Mouse (Mus musculus): ENCODE data around the gene Hoxc8. TPM values are rescaled to one million over a fixed set of nuclear protein-coding genes. Genes with fewer than 3 reads are reported as not detected.

The Hoxc8 gene
- total RNA-seq, 4 experiments from 2014 or later, result 1.3 to 1.5 (median 1.4) TPM

DNA sequence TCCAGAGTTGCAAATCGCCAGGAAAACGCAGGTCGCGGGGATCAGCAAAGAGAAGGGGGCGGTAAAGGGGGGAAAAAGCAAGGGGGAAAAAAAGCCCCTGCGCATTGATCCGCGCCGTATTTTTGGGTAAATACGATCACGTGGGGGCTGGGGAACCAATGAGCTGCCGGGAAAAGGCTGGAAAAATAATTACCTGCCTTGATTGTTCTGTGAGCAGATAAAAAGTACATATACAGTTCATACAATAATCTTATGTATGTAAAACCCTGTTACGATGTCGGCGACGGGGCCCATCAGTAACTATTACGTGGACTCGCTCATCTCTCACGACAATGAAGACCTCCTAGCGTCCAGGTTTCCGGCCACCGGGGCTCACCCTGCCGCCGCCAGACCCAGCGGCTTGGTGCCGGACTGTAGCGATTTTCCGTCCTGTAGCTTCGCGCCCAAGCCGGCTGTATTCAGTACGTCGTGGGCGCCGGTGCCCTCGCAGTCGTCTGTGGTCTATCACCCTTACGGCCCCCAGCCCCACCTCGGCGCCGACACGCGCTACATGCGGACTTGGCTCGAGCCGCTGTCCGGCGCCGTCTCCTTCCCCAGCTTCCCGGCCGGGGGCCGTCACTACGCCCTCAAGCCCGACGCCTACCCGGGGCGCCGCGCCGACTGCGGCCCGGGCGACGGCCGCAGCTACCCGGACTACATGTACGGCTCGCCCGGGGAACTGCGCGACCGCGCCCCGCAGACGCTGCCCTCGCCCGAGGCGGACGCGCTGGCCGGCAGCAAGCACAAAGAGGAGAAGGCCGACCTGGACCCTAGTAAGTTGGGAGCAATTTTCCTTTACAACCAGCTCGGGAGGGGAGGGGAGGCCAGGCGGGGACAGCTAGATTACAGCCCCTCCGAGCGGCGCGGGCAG is 8.8 kb upstream of the Hoxc8 start:
- no peak for DNase-seq (ENCODE audit: low spot score in 2 of 2)

DNA sequence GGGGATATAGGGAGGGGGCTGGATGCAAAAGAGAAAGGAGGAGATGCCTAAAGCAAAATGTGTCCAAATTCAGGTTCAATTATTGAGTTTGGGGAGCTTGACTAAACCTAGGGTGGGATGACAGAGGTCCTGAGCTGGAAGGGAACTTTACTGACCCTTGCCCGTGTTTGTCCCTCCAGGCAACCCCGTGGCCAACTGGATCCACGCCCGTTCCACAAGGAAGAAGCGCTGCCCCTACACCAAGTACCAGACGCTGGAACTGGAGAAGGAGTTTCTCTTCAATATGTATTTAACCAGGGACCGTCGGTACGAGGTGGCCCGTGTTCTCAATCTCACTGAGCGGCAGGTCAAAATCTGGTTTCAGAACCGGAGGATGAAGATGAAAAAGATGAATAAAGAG is 6.7 kb upstream of the Hoxc8 start:
- DNase-seq (ENCODE audit: low spot score in 2 of 2), result no peak

DNA sequence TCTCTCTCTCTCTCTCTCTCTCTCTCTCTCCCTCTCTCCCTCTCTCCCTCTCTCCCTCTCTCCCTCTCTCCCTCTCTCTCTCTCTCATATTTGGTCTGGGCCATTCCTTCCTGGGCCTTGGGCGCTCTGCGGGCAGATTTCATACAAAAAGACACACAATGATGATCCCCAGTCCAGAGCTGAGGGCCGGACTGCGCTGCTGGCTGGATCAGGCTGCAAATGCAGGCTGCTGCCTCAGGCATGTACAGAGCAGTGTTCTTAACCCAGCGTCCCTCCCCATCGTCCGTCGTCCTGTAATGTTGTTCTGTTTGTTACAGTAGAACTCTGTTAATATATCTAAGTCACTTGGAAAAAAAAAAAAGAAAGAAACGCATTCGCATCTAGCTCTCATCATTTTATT is 5.9 kb upstream of the Hoxc8 start:
- DNase-seq (ENCODE audit: low spot score in 2 of 2), result no peak

DNA sequence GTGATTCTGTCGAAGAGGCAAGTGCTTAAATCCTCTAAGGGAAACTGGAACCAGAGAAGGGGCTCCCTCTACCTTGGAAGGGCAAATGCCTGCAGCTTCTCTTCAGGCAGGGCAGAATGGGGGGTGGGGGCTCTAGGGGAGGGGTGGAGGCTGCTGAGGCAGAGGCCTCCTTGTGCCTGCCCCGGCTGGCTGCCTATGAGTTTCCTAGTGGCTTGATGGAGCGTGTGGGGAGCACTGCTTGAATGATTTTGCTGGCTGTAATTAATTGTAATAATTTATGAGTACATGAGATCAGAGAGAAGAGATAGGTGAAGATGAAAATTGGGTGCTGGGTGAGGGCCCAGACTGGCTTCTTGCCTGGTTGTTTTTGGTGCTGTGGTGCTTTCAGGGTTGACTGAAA is 5.5 kb upstream of the Hoxc8 start:
- DNase-seq (ENCODE audit: low spot score in 2 of 2), result no peak

DNA sequence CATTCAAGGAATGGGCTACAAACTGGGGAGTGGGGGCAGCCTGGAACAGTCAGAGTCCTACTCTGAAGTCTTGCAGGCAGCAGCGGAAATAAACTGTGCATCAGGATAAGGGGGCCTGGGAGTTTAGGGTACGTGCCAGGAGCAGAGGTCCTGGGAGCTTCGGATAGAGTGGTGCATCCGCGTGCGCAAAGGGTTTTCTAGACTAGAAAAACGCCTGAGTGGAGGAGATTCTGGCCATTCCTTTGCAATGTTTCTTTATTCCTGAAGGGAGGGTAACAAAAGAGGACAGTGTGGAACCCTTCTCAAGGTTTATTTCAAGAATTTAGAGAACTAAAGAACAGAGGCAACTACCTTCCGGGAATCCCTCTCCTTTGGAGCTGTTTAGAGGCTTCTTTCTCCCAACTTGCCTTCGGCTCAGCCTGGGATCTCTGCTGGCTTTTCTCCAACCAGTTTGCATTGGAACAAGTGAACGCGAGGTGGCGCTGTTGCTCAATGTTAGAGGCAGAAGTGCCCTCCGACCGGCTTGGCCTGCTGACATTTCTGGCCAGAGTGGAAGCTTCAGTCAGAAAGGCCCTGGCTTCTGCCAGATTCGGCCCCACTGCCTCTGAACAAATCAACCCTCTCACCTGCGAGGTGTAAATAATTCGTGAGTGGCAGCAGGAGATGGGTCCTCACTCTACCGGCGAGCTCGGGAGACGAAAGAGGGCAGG is 3.1 kb upstream of the Hoxc8 start:
- peak; percentile 90 to 93 for DNase-seq (ENCODE audit: low spot score in 2 of 2)

DNA sequence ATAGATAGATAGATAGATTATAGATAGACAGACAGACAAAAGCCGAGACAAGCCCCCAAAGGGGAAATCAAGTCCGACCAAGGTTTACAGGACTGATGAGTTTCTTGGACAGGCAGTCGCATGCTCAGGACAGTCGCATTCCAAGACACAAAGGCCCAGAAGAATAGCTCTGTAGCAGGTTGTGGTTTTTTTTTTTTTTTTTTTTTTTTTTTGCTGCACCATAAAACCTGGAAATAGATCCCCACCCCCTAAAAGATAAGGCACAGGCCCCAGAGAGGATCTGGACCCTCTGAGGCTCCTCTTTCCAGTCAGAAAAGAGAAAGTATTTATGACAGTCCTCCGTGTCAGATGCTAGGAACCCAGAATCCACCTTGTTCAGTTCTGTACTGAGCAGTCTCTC is 2.3 kb upstream of the Hoxc8 start:
- no peak for DNase-seq (ENCODE audit: low spot score in 2 of 2)

DNA sequence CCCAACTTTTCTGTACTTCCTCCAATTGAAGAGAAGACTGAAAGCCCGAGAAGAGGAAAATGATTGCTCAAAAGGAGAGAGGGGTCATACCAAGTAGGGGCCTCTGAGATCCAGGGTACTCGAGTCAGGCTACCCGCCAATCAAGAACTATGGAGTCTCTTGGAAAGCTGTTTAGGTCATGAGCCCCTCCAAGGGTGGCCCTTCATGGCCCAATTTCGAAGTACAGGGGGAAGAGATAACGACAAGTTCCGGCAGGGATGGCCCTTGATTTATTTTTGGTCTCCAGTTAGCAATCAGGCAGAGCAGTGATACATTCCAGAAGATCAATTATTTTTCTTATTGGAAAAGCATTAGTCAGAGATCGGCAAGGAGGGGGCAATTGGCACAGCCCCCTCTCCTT is 1.4 kb downstream of the Hoxc8 start:
- no peak for DNase-seq (ENCODE audit: low spot score in 2 of 2)

DNA sequence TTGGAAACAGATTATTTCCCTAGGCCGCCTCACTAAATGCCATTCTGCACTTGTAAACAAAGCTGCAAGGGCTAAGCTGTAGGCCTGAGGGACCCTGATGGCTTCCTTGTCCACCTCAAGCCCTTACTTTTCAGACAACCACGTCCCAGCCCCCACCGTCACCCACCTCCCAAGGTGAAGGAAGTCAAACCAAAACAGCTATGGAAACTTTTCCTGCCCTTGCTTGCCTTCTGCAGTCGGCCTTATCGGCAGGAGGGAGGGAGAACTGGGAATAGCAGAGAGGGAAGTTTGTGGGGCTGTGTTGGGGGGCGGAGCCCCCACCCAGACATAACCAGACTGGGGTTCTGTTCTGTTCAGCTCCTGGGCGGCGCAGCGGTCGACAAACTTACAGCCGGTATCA is 1.8 kb downstream of the Hoxc8 start:
- no peak for DNase-seq (ENCODE audit: low spot score in 2 of 2)

DNA sequence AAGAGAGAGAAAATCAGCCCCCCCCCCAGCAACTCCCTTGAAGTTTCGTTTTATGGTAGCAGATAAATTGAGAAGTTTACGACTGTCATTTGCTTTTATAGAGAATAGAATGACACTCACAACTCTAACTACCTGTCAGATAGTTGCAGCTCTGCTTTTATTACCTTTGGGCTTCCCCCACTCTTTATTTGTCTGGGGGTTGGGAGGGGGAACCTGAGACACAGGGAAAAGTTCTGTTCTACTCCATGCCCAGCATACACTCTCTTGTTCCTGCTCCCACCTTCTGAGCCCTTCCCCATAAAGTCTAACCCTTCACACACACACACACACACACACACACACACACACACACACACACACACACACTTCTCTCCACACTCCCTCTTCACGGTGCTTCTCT is 2.5 kb downstream of the Hoxc8 start:
- DNase-seq (ENCODE audit: low spot score in 2 of 2), result no peak

DNA sequence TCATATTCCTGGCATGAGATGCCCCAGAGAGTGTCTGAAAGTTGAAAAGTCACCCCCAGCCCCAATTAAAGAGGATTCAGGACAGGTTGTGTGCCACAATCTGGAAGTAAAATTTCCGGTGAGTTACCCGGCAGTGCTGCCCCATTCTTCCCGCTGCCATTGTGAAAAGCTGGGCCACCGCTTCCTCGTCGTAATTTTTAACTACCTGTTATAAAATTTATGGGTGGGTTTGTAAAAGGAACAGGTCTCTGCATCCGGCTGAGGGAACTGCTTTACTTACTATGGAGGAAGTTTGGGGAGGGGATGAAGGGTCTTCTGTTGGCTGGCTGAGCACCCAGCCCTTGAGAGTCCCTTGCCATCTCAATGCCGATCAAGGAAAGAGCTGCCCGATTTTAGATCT is 6.1 kb downstream of the Hoxc8 start:
- no peak for DNase-seq (ENCODE audit: low spot score in 2 of 2)

DNA sequence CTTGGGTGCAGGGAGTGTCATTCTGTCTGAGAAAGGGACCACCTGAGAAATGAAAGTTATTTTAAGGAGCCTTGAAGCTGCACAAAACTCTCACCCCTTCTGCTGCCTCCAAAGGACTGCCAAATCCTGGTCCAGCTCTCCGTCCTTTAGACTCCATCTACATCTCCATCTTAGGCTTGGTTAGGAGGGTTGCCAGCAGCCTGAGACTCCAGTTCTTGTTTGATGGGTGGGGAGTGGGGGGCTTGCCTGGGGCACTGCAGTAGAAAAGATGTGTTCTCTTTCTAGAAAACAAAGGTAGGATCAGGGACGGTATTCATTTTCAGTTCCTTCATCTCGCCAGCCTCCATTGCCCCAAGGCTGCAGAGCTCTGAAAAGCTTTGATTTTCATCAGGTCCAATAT is 7.0 kb downstream of the Hoxc8 start:
- DNase-seq (ENCODE audit: low spot score in 2 of 2), result no peak

DNA sequence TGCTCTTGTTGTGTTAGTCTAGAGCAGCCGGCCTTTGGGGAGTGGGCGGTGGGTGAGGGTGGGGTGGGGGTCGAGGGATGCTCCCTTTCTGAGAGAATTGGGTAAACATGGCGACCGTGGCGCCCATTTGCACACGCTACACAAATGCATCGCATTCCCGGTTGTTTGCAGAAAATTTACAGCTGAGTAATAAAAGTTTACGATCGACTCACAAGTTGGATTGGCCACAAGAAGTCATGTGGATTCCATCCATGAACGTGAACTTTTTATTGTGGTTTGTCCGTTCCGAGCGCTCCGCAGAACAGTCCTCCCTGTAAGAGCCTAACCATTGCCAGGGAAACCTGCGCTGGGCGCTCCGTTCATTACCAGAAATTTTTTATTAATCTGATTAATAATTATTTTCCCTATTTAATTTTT is 7.5 kb downstream of the Hoxc8 start, which contains the start of gene Hoxc6:
Hoxc6 (plus strand) TSS at position 319 of the 417 bp plus-strand sequence.
- DNase-seq (ENCODE audit: low spot score in 2 of 2), result no peak

DNA sequence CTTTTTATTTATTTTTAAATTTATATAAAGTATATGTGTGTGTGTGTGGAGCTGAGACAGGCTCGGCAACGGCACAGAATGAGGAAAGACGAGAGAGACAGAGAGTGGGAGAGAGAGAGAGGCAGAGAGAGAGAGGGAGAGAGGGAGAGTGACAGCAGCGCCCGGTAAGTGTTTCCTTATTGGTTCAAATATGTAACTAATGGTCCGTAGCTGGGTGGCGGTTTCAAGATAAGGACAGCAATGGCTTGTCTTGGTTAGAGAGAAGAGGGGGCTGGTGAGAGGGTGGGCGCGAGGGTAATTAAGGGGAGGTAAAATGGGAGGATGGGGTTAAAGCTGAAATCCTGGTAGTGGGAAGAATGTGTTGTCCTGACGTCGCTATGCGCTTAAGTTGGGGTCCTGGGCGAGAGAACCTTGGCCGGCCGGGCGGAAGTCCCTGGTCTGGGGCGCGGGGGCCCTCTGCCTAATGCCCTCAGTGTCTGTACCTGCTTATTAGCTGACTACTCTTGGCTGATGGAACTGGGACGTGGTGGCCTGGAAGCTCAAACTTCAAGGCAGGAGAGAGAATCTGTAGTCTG is 8.3 kb downstream of the Hoxc8 start:
- no peak for DNase-seq (ENCODE audit: low spot score in 2 of 2)

DNA sequence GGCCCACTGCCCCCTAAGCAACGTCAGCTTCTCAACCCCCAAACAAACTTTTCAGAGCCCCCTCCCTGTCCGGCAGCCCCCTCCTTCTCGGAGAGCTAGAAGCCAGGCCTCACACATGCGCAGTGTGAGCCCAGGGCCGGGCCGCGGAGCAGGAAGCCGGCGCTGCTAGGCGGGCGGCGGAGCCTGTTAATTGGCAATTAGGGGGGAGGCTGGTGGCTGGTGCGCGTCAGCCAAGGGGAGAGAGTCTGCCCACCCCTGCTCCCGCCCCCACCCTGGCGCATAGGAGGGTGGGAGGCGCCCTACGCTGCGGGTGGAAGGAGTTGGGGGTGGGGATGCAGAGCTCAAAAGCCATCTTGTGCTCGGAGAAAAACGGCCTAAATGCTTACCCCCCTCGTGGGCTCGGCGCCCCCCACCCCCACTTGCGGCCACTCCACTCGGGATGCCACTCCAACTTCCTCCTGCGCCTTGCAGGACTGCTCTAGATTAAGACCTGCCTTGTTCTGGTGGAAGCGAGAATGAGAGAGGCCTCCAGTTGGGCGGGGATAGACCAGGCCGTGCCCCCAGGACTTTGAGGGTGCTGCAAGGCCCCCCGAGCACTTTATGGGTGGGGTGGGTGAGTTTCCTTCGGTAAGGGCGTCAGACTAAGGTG is 8.9 kb downstream of the Hoxc8 start:
- peak; percentile 85 to 91 for DNase-seq (ENCODE audit: low spot score in 2 of 2)

DNA sequence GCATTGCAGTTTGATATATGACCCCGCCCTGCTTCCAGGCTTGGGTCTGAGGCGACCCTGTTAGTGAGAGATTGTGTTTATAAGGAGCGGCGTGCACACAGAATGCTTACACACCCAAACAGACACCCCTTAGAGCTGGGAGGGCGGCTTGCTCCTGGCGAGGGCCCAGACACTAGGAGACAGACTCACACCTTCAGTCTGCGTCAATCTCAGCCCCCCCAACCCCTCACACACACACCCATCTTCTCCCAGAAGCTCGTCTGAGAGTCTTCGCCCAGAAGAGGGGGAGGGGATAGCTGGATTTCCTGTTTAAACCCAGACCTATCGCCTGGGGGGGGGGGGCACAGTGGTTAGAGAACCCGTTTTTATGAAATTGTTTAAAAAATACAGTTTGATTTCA is 9.5 kb downstream of the Hoxc8 start:
- no peak for DNase-seq (ENCODE audit: low spot score in 2 of 2)

DNA sequence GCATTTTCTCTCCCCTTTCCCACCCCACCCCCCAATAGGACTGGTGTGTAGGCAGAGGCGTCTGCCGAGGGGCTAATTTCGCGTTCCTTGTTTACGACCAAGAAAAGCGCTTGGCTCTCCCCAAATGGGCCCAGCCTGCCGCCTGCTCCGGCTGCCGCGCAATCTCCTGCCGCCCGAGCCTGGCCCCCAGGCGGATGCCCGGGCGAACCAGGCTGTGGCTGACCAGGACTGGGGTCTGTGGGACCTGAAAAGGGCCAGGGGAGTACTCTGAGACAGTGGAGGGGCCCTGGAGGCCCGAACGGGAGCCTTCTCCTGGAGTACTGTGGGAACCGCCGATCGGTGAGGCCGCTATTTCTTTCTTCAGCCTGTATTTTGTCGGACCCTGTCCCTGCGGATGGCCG is 10.1 kb downstream of the Hoxc8 start:
- DNase-seq (ENCODE audit: low spot score in 2 of 2), result no peak

DNA sequence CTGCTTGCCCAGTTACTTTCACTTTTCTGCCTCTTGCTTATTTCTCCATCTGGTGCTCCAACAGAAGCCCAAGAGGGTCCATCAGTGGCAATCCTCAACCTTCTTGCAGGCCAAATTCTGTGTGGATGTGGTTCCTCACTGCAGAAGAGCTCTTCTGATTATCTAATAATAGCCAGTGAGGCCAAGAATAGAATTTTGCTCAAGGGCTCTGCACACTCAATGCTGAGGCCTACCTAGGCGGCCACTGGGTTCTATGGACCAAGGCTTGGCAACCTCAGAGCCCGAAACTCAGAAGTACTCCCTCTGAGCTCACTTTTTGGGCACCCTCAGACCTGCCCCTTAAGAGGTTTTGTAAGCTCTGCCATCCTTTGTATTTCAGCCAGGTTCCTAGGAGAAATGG is 11.0 kb downstream of the Hoxc8 start:
- DNase-seq (ENCODE audit: low spot score in 2 of 2), result no peak

DNA sequence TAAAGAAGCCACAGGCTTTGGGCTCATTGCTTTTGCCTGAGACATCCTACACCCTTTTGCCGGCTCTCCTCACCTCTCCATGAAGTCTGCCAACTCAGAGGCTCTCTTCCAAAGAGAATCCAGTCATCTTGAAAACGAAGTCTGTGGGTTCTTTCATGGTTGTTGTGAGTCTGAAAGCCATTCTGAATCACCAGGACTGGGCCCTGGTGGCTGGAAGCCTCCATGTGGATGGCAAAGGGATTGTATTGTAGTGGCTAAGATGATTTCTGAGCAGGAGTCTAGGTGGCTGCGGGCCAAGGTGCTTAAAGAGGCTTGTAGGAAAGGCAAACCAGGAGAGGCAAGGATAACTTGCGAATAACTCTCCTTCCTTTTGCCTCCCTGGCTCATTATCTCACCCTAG is 11.7 kb downstream of the Hoxc8 start:
- no peak for DNase-seq (ENCODE audit: low spot score in 2 of 2)

DNA sequence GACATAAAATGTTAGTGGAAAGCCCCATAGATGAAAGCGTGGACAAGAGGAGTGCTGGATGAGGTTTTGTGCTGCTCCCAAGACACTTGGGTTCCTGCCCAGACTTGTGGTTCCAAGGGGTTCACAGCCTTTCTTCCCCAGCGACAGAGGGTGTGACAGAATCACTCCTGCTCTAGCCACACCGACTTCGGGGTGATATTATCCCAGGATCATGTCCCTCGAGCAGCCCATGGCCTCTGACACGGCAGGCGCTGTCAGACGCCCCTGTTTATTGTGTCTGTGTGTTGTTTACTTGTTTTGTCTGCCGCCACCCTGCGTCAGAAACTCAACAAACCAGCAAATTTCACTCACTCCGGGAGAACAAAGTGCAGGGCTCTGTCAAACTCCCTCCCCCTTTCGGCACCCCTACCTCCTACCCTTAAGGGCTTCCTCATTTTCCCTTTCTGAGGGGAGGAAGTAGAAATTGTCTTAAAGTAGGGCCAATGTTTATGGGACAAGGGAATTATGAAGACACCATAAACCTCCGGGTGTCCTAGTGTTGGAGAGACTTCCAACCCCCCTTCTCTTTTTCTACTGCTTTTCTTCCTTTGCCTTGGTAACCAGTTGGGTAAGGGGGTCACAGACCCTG is 12.5 kb downstream of the Hoxc8 start:
- no peak for DNase-seq (ENCODE audit: low spot score in 2 of 2)

DNA sequence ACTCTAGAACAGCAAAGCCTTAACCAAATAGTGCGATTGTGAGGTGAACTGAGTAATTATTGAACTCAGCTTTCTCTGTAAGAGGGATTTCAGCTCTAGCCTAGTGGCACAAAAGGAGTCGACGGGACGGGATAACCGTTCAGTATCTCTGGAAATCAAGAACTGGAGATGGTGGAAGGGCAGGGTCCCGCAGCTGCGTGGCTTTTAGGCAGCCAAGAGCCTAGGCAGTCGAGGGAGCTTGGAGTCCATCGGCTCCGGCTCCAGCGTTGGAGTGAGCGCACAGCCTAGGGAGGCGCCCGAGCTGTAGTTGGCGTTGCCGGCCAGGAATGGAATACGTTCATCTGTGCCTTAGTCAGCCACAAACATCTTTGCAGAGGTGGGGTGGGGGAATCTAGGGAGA is 14.9 kb downstream of the Hoxc8 start:
- peak in 1 of 2 experiments; percentile 40 for DNase-seq (ENCODE audit: low spot score in 2 of 2)

DNA sequence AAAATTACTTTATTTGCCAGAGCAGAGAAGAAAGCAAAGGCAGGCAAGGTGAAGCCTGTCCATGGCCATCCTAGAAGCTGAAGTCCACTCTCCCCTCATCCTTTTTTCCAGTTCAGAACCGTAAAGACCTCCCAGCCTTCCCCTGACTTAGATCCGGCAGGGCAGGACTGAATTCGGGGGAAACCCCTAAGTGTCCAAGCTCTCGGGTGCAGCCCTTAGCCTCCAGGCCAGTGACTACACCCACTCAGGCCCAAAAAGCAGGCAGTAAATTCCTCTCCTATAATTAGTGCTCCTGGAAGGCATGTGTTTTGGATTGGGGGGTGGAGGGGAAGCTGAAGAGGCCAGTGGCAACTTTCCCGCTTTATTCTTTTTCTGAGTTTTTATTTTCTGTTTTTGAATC is 15.4 kb downstream of the Hoxc8 start:
- DNase-seq (ENCODE audit: low spot score in 2 of 2), result no peak
